Mouse (Mus musculus): ENCODE data around the gene Atf7ip. TPM values are rescaled to one million over a fixed set of nuclear protein-coding genes. Genes with fewer than 3 reads are reported as not detected.

Atf7ip gene
- total and polyA plus RNA-seq, 3 experiments: 4.2 to 35.4 (median 29.7) TPM

GRCm38 (mm10) chr6:136625421-136625820 is 119.5 kb downstream of the Atf7ip start:
- DNase-seq (ENCODE audit: extremely low read depth): no peak
- H3K4me1 ChIP-seq (ENCODE audit: control insufficient read depth in 1 of 2, insufficient read depth in 2 of 2): peaks cover 0 to 6% of the 10 kb centered on the region in 2 experiments; a peak in 2 of 4 replicates
- H3K27me3 ChIP-seq (replicated peaks): no peaks in the 10 kb centered on the region
- no peak overlapping the region for H3K4me2 ChIP-seq (ENCODE audit: insufficient read depth, low read depth, poor library complexity, severe bottlenecking)
- TF ChIP-seq IRF4 (IDR thresholded peaks at IDR 0.05; ENCODE audit: low read depth, low read length) (no peak), USF1 (IDR thresholded peaks at IDR 0.05; ENCODE audit: low read depth, low read length) (no peak), PAX5 (IDR thresholded peaks at IDR 0.05; ENCODE audit: low read length) (no peak)
- in situ Hi-C loops (cut with MboI; ENCODE audit: low pct_ligation_motif_present, low pct_unique_long_range_greater_than_20kb, low sequenced_read_pairs) (loop anchor here (10.0 kb wide), 2 partner anchors 201 to 359 kb away; no protein-coding TSS in a partner anchor), dilution Hi-C loops (cut with MboI; ENCODE audit: extremely low pct_ligation_motif_present, extremely low pct_unique_long_range_greater_than_20kb, low sequenced_read_pairs) (no loop called here)
- H3K36me3 ChIP-seq (replicated peaks in 1 of 2; ENCODE audit: control insufficient read depth in 1 of 2, insufficient read depth in 1 of 2, low read length in 1 of 2): no peaks in the 10 kb centered on the region
- H3K9me3 ChIP-seq (replicated peaks; ENCODE audit: low read length): no peaks in the 10 kb centered on the region
- H3K79me2 ChIP-seq (replicated peaks; ENCODE audit: control insufficient read depth, extremely low read depth, insufficient read depth, poor library complexity, severe bottlenecking): no peaks in the 10 kb centered on the region
- no peak overlapping the region for H3K4me3 ChIP-seq (replicated peaks in 1 of 3; ENCODE audit: low read depth in 2 of 3, low read length in 2 of 3, poor library complexity in 1 of 3)
- H3K9ac ChIP-seq (ENCODE audit: insufficient read depth, low read depth): no peak overlapping the region
- H3K27ac ChIP-seq (ENCODE audit: insufficient read depth, low read depth): no peak overlapping the region

- no peaks in the 10 kb centered on the region for H3K79me2 ChIP-seq (replicated peaks; ENCODE audit: control insufficient read depth, extremely low read depth, insufficient read depth, poor library complexity, severe bottlenecking)
- H3K9ac ChIP-seq (ENCODE audit: insufficient read depth, low read depth): no peak overlapping the region
- dilution Hi-C loops (cut with MboI; ENCODE audit: extremely low pct_ligation_motif_present, extremely low pct_unique_long_range_greater_than_20kb, low sequenced_read_pairs): no loop called here
- no peaks in the 10 kb centered on the region for H3K9me3 ChIP-seq (replicated peaks; ENCODE audit: low read length)
- H3K27me3 ChIP-seq (replicated peaks): no peaks in the 10 kb centered on the region
- H3K27ac ChIP-seq (ENCODE audit: insufficient read depth, low read depth): no peak overlapping the region
- H3K4me2 ChIP-seq (ENCODE audit: insufficient read depth, low read depth, poor library complexity, severe bottlenecking): no peak overlapping the region
- no peak for TF ChIP-seq NRF1 (IDR thresholded peaks at IDR 0.05; ENCODE audit: low read depth, low read length)
- no peak for TF ChIP-seq JUND (conservative IDR thresholded peaks at IDR 0.05; ENCODE audit: low read depth, low read length)
- TF ChIP-seq UBTF (IDR thresholded peaks at IDR 0.05; ENCODE audit: low read depth, low read length): no peak
- TF ChIP-seq CHD1 (IDR thresholded peaks at IDR 0.05; ENCODE audit: low read depth, low read length): no peak
- no peak for TF ChIP-seq HCFC1 (IDR thresholded peaks at IDR 0.05; ENCODE audit: low read depth, low read length)
- no peak for TF ChIP-seq EP300 (IDR thresholded peaks at IDR 0.05; ENCODE audit: low read length)
- no peak for TF ChIP-seq KAT2A (IDR thresholded peaks at IDR 0.05; ENCODE audit: insufficient replicate concordance, low read length)
- no peak for TF ChIP-seq MXI1 (IDR thresholded peaks at IDR 0.05; ENCODE audit: low read depth, low read length)
- no peak for TF ChIP-seq MAX (IDR thresholded peaks at IDR 0.05; ENCODE audit: low read length)
- no peak for TF ChIP-seq USF2 (conservative IDR thresholded peaks at IDR 0.05; ENCODE audit: low read depth, low read length)
- no peak for TF ChIP-seq CTCF (conservative IDR thresholded peaks at IDR 0.05 in 1 of 2, IDR thresholded peaks at IDR 0.05 in 1 of 2; ENCODE audit: low read depth in 2 of 2, low read length in 2 of 2)
- no peak for TF ChIP-seq MEF2A (IDR thresholded peaks at IDR 0.05; ENCODE audit: borderline replicate concordance, low read depth, low read length)
- no peak for TF ChIP-seq RAD21 (IDR thresholded peaks at IDR 0.05; ENCODE audit: low read depth, low read length)
- no peak for TF ChIP-seq E2F4 (IDR thresholded peaks at IDR 0.05; ENCODE audit: insufficient replicate concordance, low read depth, low read length)
- no peak for TF ChIP-seq ZMIZ1 (IDR thresholded peaks at IDR 0.05; ENCODE audit: low read depth, low read length)
- no peak for TF ChIP-seq ZC3H11A (IDR thresholded peaks at IDR 0.05; ENCODE audit: low read depth, low read length)
- no peak for TF ChIP-seq JUN (IDR thresholded peaks at IDR 0.05; ENCODE audit: insufficient read depth, low read depth, low read length)
- no peak for TF ChIP-seq ETS1 (conservative IDR thresholded peaks at IDR 0.05; ENCODE audit: low read depth, low read length)
- no peaks in the 10 kb centered on the region for H3K36me3 ChIP-seq (replicated peaks in 1 of 2; ENCODE audit: control insufficient read depth in 1 of 2, insufficient read depth in 1 of 2, low read length in 1 of 2)
- peaks cover 0 to 6% of the 10 kb centered on the region in 2 experiments; a peak in 2 of 4 replicates for H3K4me1 ChIP-seq (ENCODE audit: control insufficient read depth in 1 of 2, insufficient read depth in 2 of 2)
- H3K4me3 ChIP-seq (replicated peaks in 1 of 3; ENCODE audit: low read depth in 2 of 3, low read length in 2 of 3, poor library complexity in 1 of 3): no peak overlapping the region
- in situ Hi-C loops (cut with MboI; ENCODE audit: low pct_ligation_motif_present, low pct_unique_long_range_greater_than_20kb, low sequenced_read_pairs): loop anchor here (10.0 kb wide), 2 partner anchors 205 to 355 kb away; no protein-coding TSS in a partner anchor
- DNase-seq (ENCODE audit: extremely low read depth): no peak
Observed at GRCm38 (mm10) chr6:136629639-136630038, 123.7 kb downstream of the Atf7ip start.
